Mouse (Mus musculus) testis, postnatal 14 days (tissue): ENCODE data around the gene Rhbdl1.
"Not testable (repeated sequence)": the region's sequence is repeated elsewhere in the genome, so short reads cannot be mapped to it uniquely, and the experiment has no call there.

Experiments
- DNase-seq: peaks from one replicate; pipeline ENCODE4 v3.0.0; 2021; ENCODE audit warnings: low spot score

Gene Rhbdl1

GRCm38 (mm10) chr17:25872676-25873075 is 35.6 kb upstream of the Rhbdl1 start:
- DNase-seq = no peak

DNA sequence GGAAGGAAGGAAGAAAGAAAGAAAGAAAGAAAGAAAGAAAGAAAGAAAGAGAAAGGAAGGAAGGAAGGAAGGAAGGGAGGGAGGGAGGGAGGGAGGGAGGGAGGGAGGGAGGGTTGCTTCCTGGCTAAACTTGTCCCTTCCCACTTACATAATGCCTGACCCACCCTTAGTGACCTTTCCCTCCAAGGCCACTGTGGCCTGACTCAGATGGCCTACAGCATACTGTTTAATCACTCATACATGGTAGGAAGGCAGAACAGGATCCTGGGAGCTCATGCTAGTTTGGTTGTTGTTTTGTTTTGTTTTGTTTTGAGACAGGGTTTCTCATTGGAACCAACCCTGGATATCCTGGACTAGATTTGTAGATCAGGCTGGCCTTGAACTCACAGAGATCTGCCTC is 34.5 kb upstream of the Rhbdl1 start:
- not testable (repeated sequence) for DNase-seq

- no peak for DNase-seq
These were observed 32.9 kb upstream of the Rhbdl1 start for GRCm38 (mm10) chr17:25869954-25870353.

DNA sequence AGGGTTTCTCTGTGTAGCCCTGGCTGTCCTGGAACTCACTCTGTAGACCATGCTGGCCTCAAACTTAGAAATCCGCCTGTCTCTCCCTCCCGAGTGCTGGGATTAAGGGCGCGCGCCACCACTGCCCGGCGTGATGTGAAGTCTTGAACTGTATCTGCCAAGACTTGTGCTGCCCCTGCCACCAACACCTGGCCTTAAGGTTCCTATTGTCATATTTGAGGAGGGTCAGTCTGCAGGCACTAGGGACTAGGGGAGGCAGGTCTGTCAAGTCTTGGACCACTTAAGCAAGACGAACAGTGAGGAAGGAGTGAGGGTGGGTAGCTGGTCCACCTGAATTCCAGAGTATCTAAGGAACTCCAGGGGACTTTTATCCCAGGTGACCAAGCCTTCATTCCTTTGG is 32.4 kb upstream of the Rhbdl1 start:
- no peak for DNase-seq

DNA sequence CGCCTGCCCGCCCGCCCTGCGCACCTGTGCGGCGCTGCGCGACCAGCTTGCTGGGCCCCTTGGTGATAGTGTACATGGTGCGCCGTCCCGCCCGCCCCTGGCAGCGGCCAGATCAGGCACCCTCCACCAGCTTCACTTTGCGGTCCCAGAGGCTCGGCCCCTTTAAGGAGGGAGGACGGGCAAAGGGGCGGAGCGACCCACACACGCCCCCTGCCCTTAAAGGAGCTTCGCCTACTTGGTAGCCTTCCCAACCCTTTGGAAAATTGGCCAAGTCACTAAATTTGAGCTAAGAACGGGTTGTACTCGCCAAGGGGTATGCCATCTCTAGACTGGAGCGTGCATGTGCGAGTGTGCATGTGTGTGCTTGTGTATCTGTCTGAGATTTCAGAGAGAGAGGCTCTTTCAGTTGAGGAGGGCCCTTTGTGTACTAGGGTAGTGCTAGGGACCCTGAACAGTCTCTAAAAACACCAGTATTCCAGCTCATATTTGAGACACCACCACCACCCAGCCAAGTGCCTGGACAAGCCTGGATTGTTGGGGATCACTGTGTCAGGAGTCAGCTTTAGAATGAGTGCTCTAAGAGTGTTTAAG is 31.6 kb upstream of the Rhbdl1 start, which contains the start of gene Mcrip2:
TSS of gene Mcrip2 (minus strand) at position 164 of the 591 bp plus-strand sequence.
- DNase-seq = peak; percentile 83

DNA sequence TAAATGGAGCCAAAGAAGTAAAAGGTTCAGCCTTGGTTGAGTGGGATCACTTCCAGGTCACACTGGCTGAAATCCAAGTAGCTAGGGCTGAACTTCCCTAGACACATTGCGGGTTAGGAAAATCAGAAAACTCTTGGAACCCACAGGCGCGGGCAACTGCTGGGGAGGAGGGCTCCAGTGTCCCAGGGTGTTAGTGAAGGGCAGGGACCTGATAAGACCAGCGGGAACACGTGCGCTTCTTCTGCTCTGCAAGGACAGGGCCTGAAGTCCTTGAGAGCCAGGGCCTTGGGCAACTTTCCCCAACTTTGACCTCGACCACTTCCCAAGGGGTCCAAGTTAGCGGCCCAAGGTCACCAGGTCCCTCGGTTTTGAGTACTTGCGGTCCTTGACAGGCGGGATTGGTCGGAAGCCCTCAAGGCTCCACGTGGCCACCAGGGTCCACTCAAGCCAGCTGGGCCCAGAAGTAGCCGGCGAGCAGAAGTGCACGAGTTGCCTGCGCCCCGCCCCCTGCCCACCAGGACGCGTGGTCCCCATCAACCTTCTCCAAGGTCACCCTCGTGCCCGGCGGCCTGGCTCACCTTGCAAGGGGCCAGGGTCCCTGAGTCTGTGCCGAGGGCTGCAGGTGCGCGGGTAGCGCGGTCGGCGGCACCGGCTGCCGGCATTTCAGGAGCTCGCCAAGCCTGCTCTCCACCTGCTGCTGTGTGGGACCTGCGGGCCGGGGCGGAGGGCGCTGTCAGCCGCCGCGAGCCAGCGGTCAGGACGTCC is 30.9 kb upstream of the Rhbdl1 start:
- DNase-seq = peak; percentile 74

DNA sequence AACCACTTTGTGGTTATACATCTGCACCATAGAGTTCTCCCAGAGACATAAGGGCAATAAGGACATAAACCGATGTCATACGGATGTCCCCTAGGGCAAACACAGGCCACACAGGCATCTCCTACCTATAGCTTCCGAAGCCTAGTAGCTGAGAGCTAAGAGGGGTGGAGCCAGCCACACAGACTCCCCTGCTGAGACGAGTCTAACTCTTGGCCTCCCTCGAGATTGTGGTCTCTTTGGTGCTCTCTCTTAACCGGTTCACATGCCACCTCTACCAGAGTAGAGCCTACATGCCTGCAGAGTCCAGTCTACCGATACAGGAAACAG is 30.4 kb upstream of the Rhbdl1 start:
- no peak for DNase-seq

- no peak for DNase-seq
These were observed 29.1 kb upstream of the Rhbdl1 start for GRCm38 (mm10) chr17:25866172-25866571.

DNA sequence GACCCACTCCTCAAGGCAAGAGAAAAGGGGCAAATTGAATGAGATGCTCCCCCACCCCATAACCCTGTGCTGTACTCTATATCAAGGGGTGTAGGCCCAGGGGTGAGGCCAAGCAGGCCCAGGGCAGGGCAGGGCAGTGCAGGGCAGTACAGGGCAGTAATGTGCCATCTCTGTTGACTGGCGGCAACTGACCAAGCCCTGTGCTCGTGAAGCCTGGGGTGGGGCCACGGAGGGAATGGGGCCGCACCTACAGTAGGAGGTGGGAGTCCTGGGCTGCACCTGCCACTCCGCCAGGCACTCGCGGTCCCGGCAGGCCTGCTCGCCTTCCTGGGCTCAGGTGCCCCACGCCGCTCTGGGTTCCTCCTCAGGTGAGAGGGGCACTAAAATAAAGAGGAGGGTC is 28.2 kb upstream of the Rhbdl1 start:
- DNase-seq = no peak

DNA sequence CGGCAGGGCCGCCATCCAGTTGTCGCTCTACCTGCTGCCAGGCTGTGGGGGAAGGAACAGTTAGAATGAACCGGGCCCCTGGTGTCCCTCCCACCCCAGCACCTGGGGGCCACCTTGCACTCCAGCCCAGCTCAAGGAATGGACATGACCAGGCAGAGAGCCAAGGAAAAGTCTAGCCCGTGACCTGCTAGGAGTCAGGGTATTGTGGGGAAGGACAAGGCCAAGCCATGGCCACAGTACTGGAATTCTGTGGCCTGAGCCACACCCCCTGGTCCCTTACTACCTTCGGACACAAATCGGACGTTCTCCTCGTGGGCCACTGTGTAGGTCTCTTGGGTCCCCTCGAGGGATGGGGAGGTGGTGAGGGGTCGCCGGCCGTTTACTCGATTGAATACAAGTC is 27.2 kb upstream of the Rhbdl1 start:
- no peak for DNase-seq

GRCm38 (mm10) chr17:25863681-25864080 is 26.6 kb upstream of the Rhbdl1 start:
- DNase-seq = no peak

DNA sequence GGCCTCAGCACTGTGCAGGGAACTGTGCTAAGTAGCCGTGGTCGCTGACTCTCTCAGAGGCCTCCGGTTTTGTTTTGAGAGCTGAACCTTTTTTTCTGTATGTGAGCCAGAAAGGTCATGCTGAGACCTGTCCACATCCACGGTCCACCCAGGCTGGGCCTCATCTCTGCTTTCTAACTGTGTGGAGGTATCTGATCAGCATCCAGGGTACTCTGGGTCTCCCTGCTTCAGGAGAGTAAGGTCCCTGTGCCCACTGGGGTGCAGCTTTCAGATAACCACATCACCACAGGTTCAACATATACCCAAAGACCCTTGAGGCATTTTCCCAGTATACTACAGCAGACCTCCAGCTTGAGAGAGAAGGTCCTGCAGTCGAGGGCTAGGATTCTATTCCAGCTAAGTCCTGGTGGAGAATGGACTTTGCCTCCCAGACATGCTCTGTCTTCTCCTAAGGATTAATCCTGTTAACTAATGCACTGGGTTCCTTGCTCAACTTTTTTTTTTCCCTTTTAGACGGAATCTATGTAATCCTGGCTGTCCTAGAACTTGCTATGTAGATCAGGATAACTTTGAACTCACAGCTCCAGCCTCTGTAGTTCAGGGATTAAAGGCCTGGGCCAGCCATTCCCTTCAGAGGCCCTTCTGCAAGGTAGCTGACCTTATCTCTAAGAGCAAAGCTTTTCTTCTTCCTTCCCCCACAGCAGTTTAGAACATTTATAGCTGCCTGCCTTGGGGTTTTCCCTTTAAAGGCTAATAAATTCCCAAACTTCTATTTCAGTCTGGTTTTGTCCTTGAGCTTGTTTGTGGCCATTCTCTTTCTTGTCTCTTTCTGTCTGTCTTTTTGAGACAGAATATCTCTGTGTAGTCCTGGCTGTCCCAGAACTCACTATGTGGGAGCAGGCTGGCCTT is 24.9 kb upstream of the Rhbdl1 start:
- no peak for DNase-seq

- peak; percentile 92 for DNase-seq
These were observed 24.0 kb upstream of the Rhbdl1 start, which contains the start of gene Wdr90 for GRCm38 (mm10) chr17:25860832-25861703. Gene Wdr90 (minus strand): TSS chr17:25861501.

DNA sequence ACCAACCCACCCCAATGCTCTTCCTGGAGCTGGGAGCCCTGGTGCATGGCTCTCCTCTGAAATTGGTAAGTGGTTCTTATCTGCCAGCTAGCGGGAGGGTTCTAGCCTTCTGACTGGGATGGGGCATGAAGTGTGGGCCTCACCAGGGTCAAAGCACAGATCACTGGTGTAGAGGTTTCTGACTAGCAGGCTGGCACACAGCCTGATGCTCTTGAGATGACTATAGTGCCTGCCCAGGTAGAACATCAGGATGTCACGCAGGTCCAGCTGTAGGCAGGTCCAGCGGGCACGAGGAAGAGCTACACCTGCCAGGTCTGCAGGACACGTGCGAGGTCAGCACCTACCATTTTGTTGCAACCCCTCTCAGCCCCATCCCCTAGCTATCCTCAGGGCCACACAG is 23.1 kb upstream of the Rhbdl1 start:
- no peak for DNase-seq

GRCm38 (mm10) chr17:25844396-25844901 is 7.4 kb upstream of the Rhbdl1 start, which contains the start of gene Rhot2:
Gene Rhot2 (minus strand): TSS chr17:25844851.
- peak; percentile 93 for DNase-seq

- no peak for DNase-seq
These were observed 6.7 kb upstream of the Rhbdl1 start for GRCm38 (mm10) chr17:25843636-25844395.

DNA sequence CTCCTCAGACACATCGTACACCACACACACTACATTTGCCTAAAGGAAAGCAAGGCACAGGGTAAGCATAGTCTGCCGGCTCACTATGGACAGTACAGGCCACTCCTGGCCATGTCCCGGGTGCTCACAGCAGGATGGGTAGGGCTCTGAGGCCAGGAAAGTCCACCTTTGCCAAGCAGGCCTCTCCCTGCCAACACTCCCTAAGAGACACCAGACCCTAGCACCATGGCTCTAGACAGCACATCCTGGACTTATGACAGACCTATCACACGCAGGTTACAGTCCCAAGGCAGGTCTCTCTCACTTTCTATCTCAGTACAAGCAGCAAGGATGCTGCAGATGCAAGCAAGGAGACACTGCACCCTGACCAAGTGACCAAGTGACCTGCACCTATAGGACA is 6.0 kb upstream of the Rhbdl1 start:
- no peak for DNase-seq

DNA sequence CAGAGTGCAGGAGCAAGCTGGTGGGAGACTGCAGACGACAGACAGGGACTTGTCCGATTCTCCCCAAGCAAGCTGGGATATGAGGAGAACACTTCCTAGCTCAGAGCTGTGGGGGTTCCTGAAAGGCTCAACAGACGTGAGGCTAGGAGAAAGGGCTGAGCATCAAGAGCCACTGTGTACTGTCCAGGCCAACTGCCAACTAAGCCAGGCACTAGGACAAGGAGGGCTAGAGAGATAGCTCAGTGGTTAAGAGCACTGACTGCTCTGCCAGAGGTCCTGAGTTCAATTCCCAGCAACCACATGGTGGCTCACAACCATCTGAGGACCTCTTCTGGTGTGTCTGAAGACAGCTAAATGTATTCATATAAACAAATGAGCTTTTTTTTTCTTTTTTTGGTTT is 5.4 kb upstream of the Rhbdl1 start:
- no peak for DNase-seq

DNA sequence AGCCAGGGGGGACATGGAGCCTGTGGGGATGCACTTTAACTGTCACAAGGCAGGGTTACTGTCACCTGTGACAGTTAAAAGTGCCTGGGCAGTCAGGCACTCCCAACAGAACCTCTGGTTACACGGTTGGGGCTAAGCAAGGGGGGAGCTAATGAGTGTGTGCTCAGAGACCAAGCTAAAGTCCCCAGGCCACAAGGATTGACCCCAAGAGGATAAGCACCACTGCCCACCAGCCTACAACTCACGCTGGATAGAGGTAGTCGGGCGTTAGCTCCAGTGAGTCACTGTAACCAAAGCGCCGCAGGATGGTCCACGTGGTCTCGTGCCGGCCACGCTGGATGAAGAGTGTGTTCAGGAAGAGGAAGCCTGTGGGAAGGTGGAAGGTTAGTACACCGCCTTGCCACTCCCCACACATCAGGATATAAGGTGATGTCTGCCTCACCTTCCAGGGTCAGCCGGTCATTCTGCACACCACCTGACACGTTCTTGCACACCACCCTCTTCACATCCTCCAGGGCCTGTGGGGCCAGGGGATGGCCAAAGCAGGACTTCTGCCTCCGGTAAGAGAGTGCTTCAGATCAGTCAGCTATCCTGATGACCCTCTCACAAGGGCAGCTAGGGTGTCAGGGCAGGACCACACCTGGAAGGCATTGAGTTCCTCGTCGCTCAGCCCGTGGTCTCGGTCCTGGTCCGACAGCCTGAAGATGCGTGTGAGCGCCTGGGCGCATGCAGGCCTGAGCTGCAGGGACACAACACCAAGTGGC is 4.2 kb upstream of the Rhbdl1 start, which contains the start of gene Gm20683:
TSS of gene Gm20683 (minus strand) at position 647 of the 764 bp plus-strand sequence.
- DNase-seq = no peak

GRCm38 (mm10) chr17:25840519-25840918 is 3.4 kb upstream of the Rhbdl1 start:
- no peak for DNase-seq
